Mouse (Mus musculus) erythroblast, embryonic 14.5 days (primary cell): ENCODE measurements around the gene 5730409E04Rik.

Source experiments
- GATA1 ChIP-seq: IDR thresholded peaks from 2 replicates; pipeline ENCODE4 v1.6.1; 2012; ENCODE audit warnings: low read length, inconsistent platforms, mixed read lengths
- TAL1 ChIP-seq: IDR thresholded peaks from 3 replicates; pipeline ENCODE4 v1.6.1; 2012; ENCODE audit warnings: low read length, inconsistent platforms, mixed read lengths

GRCm38 (mm10) chr4:126619691-126620330 is 10.2 kb downstream of the 5730409E04Rik start:
- TF ChIP-seq TAL1 (no peak), GATA1 (no peak)
